Mouse (Mus musculus) kidney, postnatal 14 days (tissue): Measurements from ENCODE around the gene Adcy10.

Source experiments
- DNase-seq: peaks from one replicate; pipeline ENCODE4 v3.0.0; 2022; ENCODE audit warnings: mixed read lengths

Gene Adcy10

GRCm38 (mm10) chr1:165605774-165606173, 120.8 kb downstream of the Adcy10 start:
- DNase-seq = no peak

DNA sequence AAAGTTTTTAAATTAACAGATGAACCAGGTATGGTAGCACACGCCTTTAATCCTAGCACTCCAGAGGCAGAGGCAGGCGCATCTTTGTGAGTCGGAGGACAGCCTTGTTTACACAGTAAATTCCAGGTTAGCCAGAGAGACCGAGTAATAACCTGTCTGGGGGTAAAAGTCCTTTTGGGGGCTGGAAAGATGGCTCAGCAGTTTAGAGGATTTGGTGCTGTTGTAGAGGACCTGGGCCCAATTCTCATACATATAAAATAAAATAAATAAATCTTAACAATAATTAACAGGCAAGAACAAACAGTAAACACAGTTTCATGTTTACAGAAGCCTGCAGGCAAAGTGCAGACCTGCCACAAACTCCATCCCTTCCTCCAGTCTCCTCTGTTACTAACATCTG, 123.9 kb downstream of the Adcy10 start:
- DNase-seq = no peak

DNA sequence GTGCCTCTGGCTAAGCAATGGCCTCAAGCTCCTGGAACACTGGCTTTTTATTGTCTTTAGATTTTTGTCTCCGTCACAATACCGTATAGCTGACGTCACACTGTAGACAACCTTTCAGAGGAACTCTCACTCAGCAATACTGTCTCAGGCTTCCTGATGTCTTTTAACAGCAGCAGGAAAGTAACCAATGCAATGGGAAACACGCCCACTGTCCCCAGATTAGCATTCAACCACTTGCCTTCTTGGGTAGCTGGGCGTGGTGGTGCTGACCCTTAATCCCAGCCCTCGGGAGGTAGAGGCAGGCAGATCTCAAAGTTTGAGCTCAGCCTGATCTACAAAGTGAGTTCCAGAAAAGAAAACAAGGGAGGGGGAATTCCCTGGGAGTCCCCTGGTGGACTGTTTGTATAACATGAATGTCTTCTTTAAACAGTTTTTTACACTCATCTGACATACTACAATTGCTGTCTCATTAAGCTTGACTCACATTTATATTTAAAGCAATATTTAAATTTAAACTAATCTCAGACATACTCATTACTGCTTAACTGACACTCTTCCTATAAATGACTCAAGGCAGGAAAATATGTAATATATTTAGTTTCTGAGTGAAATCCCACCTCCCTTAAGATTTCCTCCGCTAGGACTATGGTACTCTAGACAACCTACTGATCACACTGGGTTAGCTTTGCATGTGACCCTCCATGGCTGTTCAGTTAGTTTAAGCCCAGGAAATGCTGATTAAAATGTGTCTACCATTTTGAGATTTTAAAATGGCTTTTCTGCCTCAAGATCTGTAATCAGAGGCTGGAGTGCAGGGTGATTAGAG, 124.7 kb downstream of the Adcy10 start:
- DNase-seq = no peak

GRCm38 (mm10) chr1:165610321-165610999, 125.5 kb downstream of the Adcy10 start:
- no peak for DNase-seq

GRCm38 (mm10) chr1:165612714-165613113, 127.7 kb downstream of the Adcy10 start:
- DNase-seq = no peak

DNA sequence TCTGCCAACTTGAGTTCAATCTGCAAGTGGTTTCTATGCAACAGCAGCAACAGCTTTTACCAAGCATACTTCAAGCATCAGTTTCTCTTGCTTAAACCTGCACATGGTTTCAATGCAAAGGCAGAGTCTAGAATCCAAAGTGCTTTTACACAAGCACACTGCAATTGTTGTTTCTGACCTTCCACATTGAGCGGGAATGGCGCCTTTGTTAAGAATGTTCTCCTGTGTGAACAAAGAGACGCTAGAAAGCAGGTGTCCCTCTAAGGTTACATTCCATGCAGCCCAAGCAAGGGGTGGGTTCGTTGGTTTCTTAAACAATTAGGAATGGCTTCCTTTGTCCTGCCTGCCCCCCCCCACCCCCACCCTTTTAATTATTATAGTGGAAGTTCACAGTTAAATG, 128.9 kb downstream of the Adcy10 start:
- no peak for DNase-seq

DNA sequence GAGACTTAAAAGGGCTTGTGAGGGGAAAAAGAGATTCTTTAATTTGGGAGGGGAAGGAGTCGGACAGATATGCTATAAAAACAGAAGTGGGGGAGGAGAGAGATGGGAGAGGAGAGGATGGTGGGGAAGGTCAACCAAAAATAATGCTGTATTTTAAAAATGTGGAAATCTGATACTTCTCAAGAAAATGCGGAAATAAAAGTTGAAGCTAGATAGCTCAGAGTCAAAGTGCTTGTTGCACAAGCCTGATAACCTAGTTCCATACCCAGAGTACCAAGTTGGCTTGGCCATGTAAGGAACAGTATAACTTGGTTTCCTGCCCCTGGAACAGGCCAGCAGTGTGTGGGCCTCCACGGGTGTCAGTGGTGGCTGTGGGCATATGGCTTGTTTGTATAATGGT, 129.8 kb downstream of the Adcy10 start:
- no peak for DNase-seq

- peak; percentile 68 for DNase-seq
Observed at GRCm38 (mm10) chr1:165616652-165617051, 131.7 kb downstream of the Adcy10 start.

- peak; percentile 87 for DNase-seq
Observed at GRCm38 (mm10) chr1:165617166-165617891, 132.3 kb downstream of the Adcy10 start.

GRCm38 (mm10) chr1:165618201-165618624, 133.2 kb downstream of the Adcy10 start:
- DNase-seq = peak; percentile 67

- no peak for DNase-seq
Observed at GRCm38 (mm10) chr1:165625058-165625457, 140.1 kb downstream of the Adcy10 start.

GRCm38 (mm10) chr1:165625896-165626295, 140.9 kb downstream of the Adcy10 start:
- DNase-seq = peak; percentile 60
